Mouse (Mus musculus) lung, embryonic 14.5 days (tissue): ENCODE data around the gene Dusp5. TPM values are rescaled to one million over a fixed set of nuclear protein-coding genes. Genes with fewer than 3 reads are reported as not detected.

ENCODE experiments used
- ATAC-seq: fragments of 200-750 bp; cut with Nextera tagmentation; 2 replicates; pipeline ENCODE4 v1.8.0; 2017; ENCODE audit warnings: mild to moderate bottlenecking, moderate TSS enrichment, moderate library complexity; ENCODE audit not compliant: insufficient read depth
- DNase-seq: peaks from one replicate; pipeline ENCODE4 v3.0.0-alpha.2; 2015
- H3K27ac ChIP-seq: fragments of 300-500 bp; sonication (generic); 2 replicates; pipeline ENCODE4 v1.5.1; 2014; ENCODE audit warnings: low read depth, mild to moderate bottlenecking, moderate library complexity
- H3K27me3 ChIP-seq: fragments of 300-500 bp; sonication (generic); 2 replicates; pipeline ENCODE4 v1.6.1; 2014; ENCODE audit warnings: low read length, control low read depth; ENCODE audit not compliant: insufficient read depth
- H3K36me3 ChIP-seq: fragments of 300-500 bp; sonication (generic); 2 replicates; pipeline ENCODE4 v1.6.1; 2014; ENCODE audit warnings: control low read depth; ENCODE audit not compliant: insufficient read depth
- H3K4me1 ChIP-seq: fragments of 300-500 bp; sonication (generic); 2 replicates; pipeline ENCODE4 v1.6.1; 2014; ENCODE audit warnings: antibody characterized with exemption, control low read depth; ENCODE audit not compliant: insufficient read depth
- H3K4me2 ChIP-seq: fragments of 300-500 bp; sonication (generic); 2 replicates; pipeline ENCODE4 v1.6.1; 2014; ENCODE audit warnings: mild to moderate bottlenecking
- H3K4me3 ChIP-seq: fragments of 300-500 bp; sonication (generic); 2 replicates; pipeline ENCODE4 v1.5.1; 2014; ENCODE audit warnings: low read depth, low read length
- H3K9ac ChIP-seq: fragments of 300-500 bp; sonication (generic); 2 replicates; pipeline ENCODE4 v1.6.1; 2014
- H3K9me3 ChIP-seq: fragments of 300-500 bp; sonication (generic); 2 replicates; pipeline ENCODE4 v1.6.1; 2016; ENCODE audit warnings: low read depth, low read length, control low read depth
- CTCF ChIP-seq: IDR thresholded peaks from 2 replicates; pipeline ENCODE4 v1.5.1; 2016; ENCODE audit warnings: antibody characterized with exemption, low read depth
- WGBS: fragments of 180-500 bp; shearing (Covaris S2); extraction: QIAGEN DNeasy Blood & Tissue Kit; methylation state at CpG from one replicate; pipeline ENCODE4 v1.1.7; 2014; 5-methylcytosine and 5-hydroxymethylcytosine counted together
- polyA plus RNA-seq: library from polyadenylated mRNA; unstranded; fragments of >200 nt; fragmentation: Nextera tagmentation; extraction: Ambion mirVana; gene quantifications from 2 replicates; pipeline ENCODE4 v1.2.1, GENCODE M21; 2014

Dusp5 gene
- polyA plus RNA-seq, 1 experiment from 2014 or later: 7.3 TPM

GRCm38 (mm10) chr19:53511244-53511934 lies 17.5 kb upstream of the Dusp5 start:
- ATAC-seq: no peak
- Histone ChIP-seq H3K9ac (no peak overlapping the region), H3K27ac (no peak overlapping the region), H3K4me2 (no peak overlapping the region), H3K4me1 (0 out of 2 replicates have a peak, but pooled peaks cover 10% of the 10 kb centered on the region), H3K36me3 (no peaks in the 10 kb centered on the region), H3K27me3 (no peaks in the 10 kb centered on the region), H3K4me3 (no peak overlapping the region), H3K9me3 (no peaks in the 10 kb centered on the region)
- DNase-seq: no peak
- no peak for TF ChIP-seq CTCF
- 32% methylated on average over 13 of the region's 13 CpGs for WGBS

GRCm38 (mm10) chr19:53517370-53518096 lies 11.4 kb upstream of the Dusp5 start:
- WGBS: 24% methylated on average over 18 of the region's 18 CpGs
- H3K4me2 ChIP-seq: no peak overlapping the region
- no peaks in the 10 kb centered on the region for H3K9me3 ChIP-seq
- no peaks in the 10 kb centered on the region for H3K36me3 ChIP-seq
- no peak overlapping the region for H3K9ac ChIP-seq
- DNase-seq (no peak), ATAC-seq (no peak)
- H3K4me3 ChIP-seq: no peak overlapping the region
- no peaks in the 10 kb centered on the region for H3K4me1 ChIP-seq
- H3K27ac ChIP-seq: no peak overlapping the region
- TF ChIP-seq CTCF: no peak
- no peaks in the 10 kb centered on the region for H3K27me3 ChIP-seq

DNA sequence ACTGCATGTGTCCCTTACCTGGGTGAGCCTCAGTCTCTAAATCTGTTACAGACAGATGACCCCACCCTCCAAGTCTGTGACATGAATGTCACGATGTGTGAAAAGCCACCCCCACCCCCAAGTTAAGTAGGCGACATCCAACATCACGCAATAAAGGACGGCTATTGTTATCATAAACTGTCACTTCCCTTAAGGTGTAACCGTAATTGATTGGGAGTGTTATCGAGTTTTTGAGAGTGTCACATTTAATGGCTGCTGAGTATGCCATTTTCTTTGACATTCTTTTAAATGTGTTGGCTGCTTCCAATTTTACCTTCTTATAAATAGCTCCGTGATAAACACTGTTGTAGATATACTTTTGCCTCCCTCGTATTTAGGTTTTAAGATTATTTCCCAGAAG lies 9.4 kb upstream of the Dusp5 start:
- H3K27me3 ChIP-seq: no peaks in the 10 kb centered on the region
- no peak overlapping the region for H3K9ac ChIP-seq
- no peaks in the 10 kb centered on the region for H3K4me1 ChIP-seq
- H3K4me3 ChIP-seq: no peak overlapping the region
- 30% methylated on average over 8 of the region's 8 CpGs for WGBS
- no peaks in the 10 kb centered on the region for H3K36me3 ChIP-seq
- ATAC-seq (no peak), DNase-seq (no peak)
- no peaks in the 10 kb centered on the region for H3K9me3 ChIP-seq
- no peak overlapping the region for H3K27ac ChIP-seq
- no peak for TF ChIP-seq CTCF
- H3K4me2 ChIP-seq: no peak overlapping the region

- WGBS: 54% methylated on average over 10 of the region's 10 CpGs
- TF ChIP-seq CTCF: no peak
- DNase-seq: no peak
These were observed 8.9 kb upstream of the Dusp5 start for GRCm38 (mm10) chr19:53519981-53520380.

DNA sequence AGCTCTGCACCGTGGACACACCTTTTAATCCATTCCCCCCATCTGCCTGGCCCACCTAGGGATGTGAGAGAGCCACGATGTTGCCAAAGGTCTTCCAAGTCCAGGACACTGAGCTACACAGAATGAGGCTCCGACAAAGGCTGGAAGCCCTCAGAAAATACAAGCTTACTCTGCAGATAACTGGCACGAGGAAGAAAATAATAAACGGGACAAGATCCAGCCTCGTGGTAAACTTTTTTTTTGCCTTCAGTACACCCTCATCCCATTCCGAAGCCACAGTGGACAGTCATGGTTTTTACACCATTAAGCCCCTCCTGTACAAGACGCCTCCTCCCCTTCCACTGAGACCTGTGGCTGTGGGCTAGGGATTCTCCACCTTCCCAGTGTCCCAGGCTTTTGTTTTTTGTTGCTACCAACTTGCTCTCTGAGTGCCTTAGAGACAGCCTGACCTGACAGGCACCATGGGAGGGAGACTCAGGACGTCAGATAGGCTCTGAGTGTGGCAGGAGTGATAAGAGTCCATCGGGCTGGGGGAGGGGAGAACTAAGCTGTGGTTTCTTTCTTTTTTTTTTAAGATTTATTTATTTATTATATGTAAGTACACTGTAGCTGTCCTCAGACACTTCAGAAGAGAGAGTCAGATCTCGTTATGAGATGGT lies 7.6 kb upstream of the Dusp5 start:
- no peak overlapping the region for H3K4me2 ChIP-seq
- H3K9ac ChIP-seq: no peak overlapping the region
- no peaks in the 10 kb centered on the region for H3K9me3 ChIP-seq
- no peak for DNase-seq
- no peaks in the 10 kb centered on the region for H3K27me3 ChIP-seq
- no peaks in the 10 kb centered on the region for H3K4me1 ChIP-seq
- no peak overlapping the region for H3K4me3 ChIP-seq
- no peak for ATAC-seq
- no peak overlapping the region for H3K27ac ChIP-seq
- H3K36me3 ChIP-seq: no peaks in the 10 kb centered on the region
- 30% methylated on average over 11 of the region's 11 CpGs for WGBS
- no peak for TF ChIP-seq CTCF

More at GRCm38 (mm10) chr19:53519981-53520380, 8.9 kb upstream of the Dusp5 start:
- ATAC-seq: no peak
- no peaks in the 10 kb centered on the region for H3K9me3 ChIP-seq
- no peak overlapping the region for H3K27ac ChIP-seq
- no peak overlapping the region for H3K9ac ChIP-seq
- no peaks in the 10 kb centered on the region for H3K4me1 ChIP-seq
- no peaks in the 10 kb centered on the region for H3K27me3 ChIP-seq
- H3K4me3 ChIP-seq: no peak overlapping the region
- H3K4me2 ChIP-seq: no peak overlapping the region
- H3K36me3 ChIP-seq: no peaks in the 10 kb centered on the region

GRCm38 (mm10) chr19:53527480-53527879 lies 1.4 kb upstream of the Dusp5 start:
- Histone ChIP-seq H3K36me3 (no peaks in the 10 kb centered on the region), H3K27ac (no peak overlapping the region), H3K27me3 (no peaks in the 10 kb centered on the region; the same call in 1 of the 2 replicates), H3K4me2 (peak overlapping the region; percentile 90; the same call in 1 of the 2 replicates), H3K4me3 (no peak overlapping the region), H3K9me3 (no peaks in the 10 kb centered on the region), H3K9ac (no peak overlapping the region), H3K4me1 (no peaks in the 10 kb centered on the region)
- WGBS: 18% methylated on average over 10 of the region's 10 CpGs
- no peak for ATAC-seq
- TF ChIP-seq CTCF: no peak
- DNase-seq: no peak

- no peaks in the 10 kb centered on the region for H3K36me3 ChIP-seq
- no peak overlapping the region for H3K27ac ChIP-seq
- ATAC-seq (peak; percentile 7; the same call in 1 of the 2 replicates), DNase-seq (peak; percentile 62)
- no peak for TF ChIP-seq CTCF
- no peaks in the 10 kb centered on the region; the same call in 1 of the 2 replicates for H3K27me3 ChIP-seq
- H3K9ac ChIP-seq: peak overlapping the region; percentile 64
- peak overlapping the region; percentile 90 for H3K4me2 ChIP-seq
- H3K4me3 ChIP-seq: peak overlapping the region; percentile 63
- H3K4me1 ChIP-seq: no peaks in the 10 kb centered on the region
- H3K9me3 ChIP-seq: no peaks in the 10 kb centered on the region
- WGBS: 1% methylated on average over 13 of the region's 13 CpGs
These were observed 733 bp upstream of the Dusp5 start for GRCm38 (mm10) chr19:53528131-53528621.
